Mouse (Mus musculus): ENCODE data around the gene Styxl1. TPM values are rescaled to one million over a fixed set of nuclear protein-coding genes. Genes with fewer than 3 reads are reported as not detected.

The Styxl1 gene
- polyA plus RNA-seq, 1 experiment from 2014 or later: 0.30 TPM

DNA sequence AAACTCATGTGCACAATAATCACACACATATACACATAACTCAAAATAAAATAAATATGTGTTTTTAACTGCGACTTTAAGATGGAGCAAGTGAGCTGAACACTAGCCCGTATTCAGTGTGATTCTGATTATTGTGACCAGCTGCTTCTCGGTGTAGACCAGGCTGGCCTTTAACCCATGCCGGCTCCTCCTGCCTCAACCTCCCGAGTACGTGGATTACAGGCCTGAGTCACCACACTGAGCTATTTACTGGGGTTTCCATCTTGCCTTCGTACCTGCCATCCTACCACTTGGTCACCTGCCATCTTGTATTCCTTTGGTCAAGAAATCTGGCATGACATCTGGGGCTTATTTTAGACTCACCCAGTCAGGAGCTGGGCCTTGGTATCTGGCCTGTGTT is 74.8 kb downstream of the Styxl1 start:
- Histone ChIP-seq H3K27ac (no peak overlapping the region), H3K4me3 (replicated peaks) (no peak overlapping the region), H3K9me3 (no peaks in the 10 kb centered on the region), H3K9ac (no peak overlapping the region), H3K27me3 (replicated peaks) (no peaks in the 10 kb centered on the region), H3K4me1 (replicated peaks) (no peaks in the 10 kb centered on the region), H3K4me2 (replicated peaks) (no peak overlapping the region), H3K36me3 (no peaks in the 10 kb centered on the region)
- 92% methylated on average over 7 of the region's 7 CpGs for WGBS
- ATAC-seq: no peak

DNA sequence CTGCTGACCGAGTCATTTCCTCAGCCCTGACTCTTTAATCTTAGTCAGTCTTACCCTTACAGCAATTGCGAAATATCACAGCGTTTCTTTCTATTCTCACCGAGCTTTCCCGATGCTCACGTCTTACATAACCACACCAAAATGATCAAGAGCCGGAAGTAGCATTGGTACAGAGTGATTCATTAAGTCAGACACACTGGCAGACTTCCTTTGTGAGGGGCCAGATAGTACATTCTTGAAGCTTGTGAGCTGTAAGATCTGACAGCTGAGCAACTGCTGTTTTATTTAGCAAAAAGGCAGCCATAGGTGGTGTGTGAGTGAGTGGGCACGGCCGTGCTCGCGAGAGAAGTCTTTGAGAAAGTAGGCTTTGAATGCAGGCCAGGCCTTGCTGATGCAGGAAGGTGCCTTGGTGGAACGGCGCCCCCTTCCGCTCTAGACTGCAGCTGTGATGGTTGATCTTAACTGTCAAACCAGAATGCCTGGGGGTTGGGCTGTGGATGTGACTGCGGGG is 75.4 kb downstream of the Styxl1 start:
- ATAC-seq: no peak
- H3K4me2 ChIP-seq (replicated peaks): no peak overlapping the region
- 68% methylated on average over 15 of the region's 15 CpGs for WGBS
- H3K4me3 ChIP-seq (replicated peaks): no peak overlapping the region
- H3K27me3 ChIP-seq (replicated peaks): no peaks in the 10 kb centered on the region
- no peak overlapping the region for H3K27ac ChIP-seq
- no peaks in the 10 kb centered on the region for H3K4me1 ChIP-seq (replicated peaks)
- H3K9ac ChIP-seq: no peak overlapping the region
- H3K36me3 ChIP-seq: no peaks in the 10 kb centered on the region
- no peaks in the 10 kb centered on the region for H3K9me3 ChIP-seq

- Histone ChIP-seq H3K9ac (no peak overlapping the region), H3K9me3 (no peaks in the 10 kb centered on the region), H3K27ac (no peak overlapping the region), H3K27me3 (replicated peaks) (no peaks in the 10 kb centered on the region), H3K4me2 (replicated peaks) (no peak overlapping the region), H3K36me3 (no peaks in the 10 kb centered on the region), H3K4me3 (replicated peaks) (no peak overlapping the region), H3K4me1 (replicated peaks) (no peaks in the 10 kb centered on the region)
- ATAC-seq: no peak
- WGBS: 87% methylated on average over 6 of the region's 6 CpGs
These were observed 76.0 kb downstream of the Styxl1 start for GRCm38 (mm10) chr5:135702190-135702589.

- Histone ChIP-seq H3K27me3 (replicated peaks) (no peaks in the 10 kb centered on the region), H3K4me2 (replicated peaks) (no peak overlapping the region), H3K9ac (no peak overlapping the region), H3K27ac (no peak overlapping the region), H3K4me1 (replicated peaks) (no peaks in the 10 kb centered on the region), H3K9me3 (no peaks in the 10 kb centered on the region), H3K4me3 (replicated peaks) (no peak overlapping the region), H3K36me3 (no peaks in the 10 kb centered on the region)
- ATAC-seq: no peak
- 94% methylated on average over 4 of the region's 4 CpGs for WGBS
These were observed 76.6 kb downstream of the Styxl1 start for GRCm38 (mm10) chr5:135701601-135702000.

- Histone ChIP-seq H3K9ac (no peak overlapping the region), H3K36me3 (no peaks in the 10 kb centered on the region), H3K9me3 (no peaks in the 10 kb centered on the region), H3K4me2 (replicated peaks) (no peak overlapping the region), H3K4me3 (replicated peaks) (no peak overlapping the region), H3K27ac (no peak overlapping the region), H3K4me1 (replicated peaks) (0 out of 2 replicates have a peak, but pooled peaks cover 2% of the 10 kb centered on the region), H3K27me3 (replicated peaks) (no peaks in the 10 kb centered on the region)
- ATAC-seq: no peak
- WGBS: 70% methylated on average over 5 of the region's 5 CpGs
These were observed 80.5 kb downstream of the Styxl1 start for GRCm38 (mm10) chr5:135697711-135698111.

Other genes with a start within 250 kb of the Styxl1 start
- 20.1 and 20.9 TPM in 2 replicates for gene Hip1, start 233.3 kb downstream of the Styxl1 start, polyA plus RNA-seq (2015; fragmentation: Nextera tagmentation; extraction: Ambion mirVana)
- gene Ccl26, start 214.8 kb downstream of the Styxl1 start, polyA plus RNA-seq (2015; fragmentation: Nextera tagmentation; extraction: Ambion mirVana): not detected in 2 replicates
- 19.0 and 22.5 TPM in 2 replicates for gene Ccl24, start 205.3 kb downstream of the Styxl1 start, polyA plus RNA-seq (2015; fragmentation: Nextera tagmentation; extraction: Ambion mirVana)
- 33.9 and 42.3 TPM in 2 replicates for gene Rhbdd2, start 145.8 kb downstream of the Styxl1 start, polyA plus RNA-seq (2015; fragmentation: Nextera tagmentation; extraction: Ambion mirVana)
- gene Por, start 108.4 kb downstream of the Styxl1 start, polyA plus RNA-seq (2015; fragmentation: Nextera tagmentation; extraction: Ambion mirVana): 86.0 TPM in 2 replicates
- gene Tmem120a, start 33.9 kb downstream of the Styxl1 start, polyA plus RNA-seq (2015; fragmentation: Nextera tagmentation; extraction: Ambion mirVana): 44.8 and 52.8 TPM in 2 replicates
- 688 and 736 TPM in 2 replicates for gene Mdh2, start 95 bp upstream of the Styxl1 start, polyA plus RNA-seq (2015; fragmentation: Nextera tagmentation; extraction: Ambion mirVana)
- 2.7 and 3.7 TPM in 2 replicates for gene Srrm3, start 28.5 kb upstream of the Styxl1 start, polyA plus RNA-seq (2015; fragmentation: Nextera tagmentation; extraction: Ambion mirVana)
- gene Hspb1, start 109.5 kb upstream of the Styxl1 start, polyA plus RNA-seq (2015; fragmentation: Nextera tagmentation; extraction: Ambion mirVana): 113 and 116 TPM in 2 replicates
- 151 and 154 TPM in 2 replicates for gene Ywhag, start 156.2 kb upstream of the Styxl1 start, polyA plus RNA-seq (2015; fragmentation: Nextera tagmentation; extraction: Ambion mirVana)
- gene Ssc4d, start 196.1 kb upstream of the Styxl1 start, polyA plus RNA-seq (2015; fragmentation: Nextera tagmentation; extraction: Ambion mirVana): 2.5 and 2.9 TPM in 2 replicates
- 0.80 and 1.5 TPM in 2 replicates for gene Zp3, start 201.7 kb upstream of the Styxl1 start, polyA plus RNA-seq (2015; fragmentation: Nextera tagmentation; extraction: Ambion mirVana)
- 20.8 and 21.4 TPM in 2 replicates for gene Dtx2, start 216.4 kb upstream of the Styxl1 start, polyA plus RNA-seq (2015; fragmentation: Nextera tagmentation; extraction: Ambion mirVana)

Data from intestine, embryonic 15.5 days (tissue).